Mouse (Mus musculus) cerebellum, adult 11 months (tissue): ENCODE data around the gene Tcl1b5.

Experiments used
- DNase-seq: peaks from one replicate; pipeline ENCODE4 v3.0.0; 2022

The Tcl1b5 gene

GRCm38 (mm10) chr12:105209231-105209630 is 33.1 kb downstream of the Tcl1b5 start:
- DNase-seq, result no peak

- no peak for DNase-seq
These were observed 41.1 kb downstream of the Tcl1b5 start for GRCm38 (mm10) chr12:105217101-105217760.

- DNase-seq, result no peak
These were observed 46.6 kb downstream of the Tcl1b5 start, which contains the start of gene Tcl1 for GRCm38 (mm10) chr12:105222601-105223319. TSS of gene Tcl1 (minus strand) at chr12:105222793.

- no peak for DNase-seq
These were observed 48.6 kb downstream of the Tcl1b5 start for GRCm38 (mm10) chr12:105224621-105225320.
